Mouse (Mus musculus): ENCODE data around the gene Ptk7.

Ptk7 gene

GRCm38 (mm10) chr17:46525065-46525464, 104.2 kb downstream of the Ptk7 start:
- DNase-seq (ENCODE audit: inconsistent age in 2 of 2, low spot score in 1 of 2) = no peak

DNA sequence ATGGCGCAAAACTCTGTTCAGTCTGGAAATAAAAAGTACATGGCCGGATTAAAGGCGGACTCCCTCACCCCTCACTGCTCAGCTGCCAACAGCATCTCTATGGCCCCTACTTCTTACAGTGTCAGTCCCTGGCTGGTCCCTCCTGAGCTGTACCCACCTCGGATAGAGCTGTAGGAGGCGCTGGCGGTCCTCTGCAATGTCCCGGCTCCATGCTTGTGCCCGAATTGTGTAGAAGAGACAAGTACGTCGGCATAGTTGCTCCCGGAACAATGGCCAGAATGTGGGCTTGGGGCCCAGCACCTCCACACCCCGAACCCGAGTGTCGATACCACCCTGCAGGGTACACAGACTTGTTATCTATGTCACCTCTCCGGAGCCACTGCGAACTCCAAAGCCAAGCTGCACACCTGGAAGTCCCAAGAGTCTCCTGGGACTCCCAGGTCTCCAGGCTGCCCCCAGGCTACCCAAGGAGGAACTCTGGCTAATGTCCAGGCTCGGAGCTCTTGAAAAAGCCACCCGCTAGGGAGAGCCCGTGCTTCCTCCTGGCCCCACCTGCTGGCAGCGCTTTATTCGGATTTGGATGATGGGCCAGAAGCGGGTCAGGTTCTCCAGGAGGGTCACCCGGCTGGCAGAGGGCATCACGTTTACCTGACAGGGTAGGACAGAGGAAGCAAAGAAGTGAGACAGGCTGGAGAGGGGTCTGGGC, 107.2 kb downstream of the Ptk7 start:
- no peak for DNase-seq (ENCODE audit: inconsistent age in 2 of 2, low spot score in 1 of 2)

GRCm38 (mm10) chr17:46521174-46521573, 108.1 kb downstream of the Ptk7 start:
- no peak for DNase-seq (ENCODE audit: inconsistent age in 2 of 2, low spot score in 1 of 2)

- no peak for DNase-seq (ENCODE audit: inconsistent age in 2 of 2, low spot score in 1 of 2)
Observed at GRCm38 (mm10) chr17:46520385-46520979, 108.8 kb downstream of the Ptk7 start.

GRCm38 (mm10) chr17:46519971-46520370, 109.3 kb downstream of the Ptk7 start:
- DNase-seq (ENCODE audit: inconsistent age in 2 of 2, low spot score in 1 of 2) = no peak
